Mouse (Mus musculus) lung, adult 18-20 months (tissue): ENCODE results near the gene Ttll4.
A peak's percentile ranks its signal among the peaks of the same experiment; 100 is the strongest.

Experiments used
- DNase-seq, 2 experiments: peaks; one replicate each; pipeline ENCODE4 v3.0.0; 2022; ENCODE audit warnings: mixed read lengths in 2 of 2

Gene Ttll4

DNA sequence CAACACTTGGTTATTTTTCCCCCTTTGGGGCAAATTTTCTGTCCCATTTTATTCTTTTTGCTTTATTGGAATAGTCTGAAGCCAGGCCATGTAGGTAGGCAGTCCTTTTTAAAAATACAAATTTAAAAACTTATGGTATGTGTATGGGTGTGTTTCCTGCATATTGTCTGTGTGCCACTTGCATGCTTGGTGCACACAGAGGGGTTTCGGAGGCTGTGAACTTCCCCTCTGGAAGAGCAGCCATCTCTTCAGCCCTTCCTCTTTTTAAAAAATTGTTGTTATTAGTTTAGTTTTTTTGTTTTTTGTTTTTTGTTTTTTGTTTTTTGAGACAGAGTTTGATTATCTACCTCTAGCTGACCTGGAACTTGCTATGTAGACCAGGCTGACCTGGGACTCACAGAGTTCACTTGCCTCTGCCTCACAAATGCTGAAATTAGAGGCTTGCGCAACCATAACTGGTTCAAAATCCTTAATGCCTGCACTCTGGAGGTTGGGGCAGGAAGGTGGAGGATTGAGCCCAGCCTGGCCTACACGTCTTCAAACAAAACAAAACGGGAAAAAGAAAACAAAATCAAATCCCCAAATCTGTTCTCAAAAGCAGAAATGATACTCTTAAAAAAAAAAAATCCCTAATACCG is 51.0 kb downstream of the Ttll4 start:
- DNase-seq = peak; percentile 17 to 48

DNA sequence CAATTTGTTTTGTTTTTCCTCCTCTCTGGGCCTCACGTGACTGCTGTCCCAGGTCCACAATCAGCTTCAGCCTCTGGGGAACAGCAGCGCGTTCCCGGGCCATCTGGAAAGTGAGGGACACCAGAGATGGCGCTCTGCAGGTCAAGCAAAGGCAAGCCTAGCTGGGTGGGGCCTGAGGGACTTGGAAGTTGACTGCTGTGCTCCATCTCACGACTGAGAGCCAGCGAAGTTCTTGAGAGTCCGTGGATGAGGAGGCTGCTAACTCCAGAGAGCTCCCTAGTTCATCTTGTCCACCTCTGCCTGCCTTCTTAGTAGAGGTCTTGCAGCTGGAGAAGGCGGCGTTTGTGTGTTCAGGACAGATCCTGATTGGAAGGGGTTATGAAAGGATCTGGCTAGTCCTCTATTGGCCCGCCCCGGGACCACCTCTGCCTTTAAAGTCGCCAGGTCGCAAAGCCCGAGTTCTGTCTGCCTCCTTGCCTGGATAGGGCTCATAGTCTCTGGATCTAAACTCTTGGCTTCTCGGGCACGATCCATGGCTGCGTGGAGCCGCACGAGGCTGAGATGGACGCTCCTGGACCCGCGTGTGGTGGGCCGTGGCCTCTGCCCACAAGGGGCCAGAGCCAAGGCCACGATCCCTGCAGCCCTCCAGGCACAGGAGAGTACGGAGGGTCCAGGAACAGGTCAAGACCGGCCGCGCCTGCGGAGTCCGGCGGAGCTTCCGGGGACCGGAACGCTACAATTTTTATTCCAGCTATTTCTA is 51.7 kb downstream of the Ttll4 start, which contains the start of gene Cyp27a1:
Gene Cyp27a1, plus strand, starts transcription at position 476 of the 760 bp plus-strand sequence.
- peak; percentile 73 to 74 for DNase-seq

DNA sequence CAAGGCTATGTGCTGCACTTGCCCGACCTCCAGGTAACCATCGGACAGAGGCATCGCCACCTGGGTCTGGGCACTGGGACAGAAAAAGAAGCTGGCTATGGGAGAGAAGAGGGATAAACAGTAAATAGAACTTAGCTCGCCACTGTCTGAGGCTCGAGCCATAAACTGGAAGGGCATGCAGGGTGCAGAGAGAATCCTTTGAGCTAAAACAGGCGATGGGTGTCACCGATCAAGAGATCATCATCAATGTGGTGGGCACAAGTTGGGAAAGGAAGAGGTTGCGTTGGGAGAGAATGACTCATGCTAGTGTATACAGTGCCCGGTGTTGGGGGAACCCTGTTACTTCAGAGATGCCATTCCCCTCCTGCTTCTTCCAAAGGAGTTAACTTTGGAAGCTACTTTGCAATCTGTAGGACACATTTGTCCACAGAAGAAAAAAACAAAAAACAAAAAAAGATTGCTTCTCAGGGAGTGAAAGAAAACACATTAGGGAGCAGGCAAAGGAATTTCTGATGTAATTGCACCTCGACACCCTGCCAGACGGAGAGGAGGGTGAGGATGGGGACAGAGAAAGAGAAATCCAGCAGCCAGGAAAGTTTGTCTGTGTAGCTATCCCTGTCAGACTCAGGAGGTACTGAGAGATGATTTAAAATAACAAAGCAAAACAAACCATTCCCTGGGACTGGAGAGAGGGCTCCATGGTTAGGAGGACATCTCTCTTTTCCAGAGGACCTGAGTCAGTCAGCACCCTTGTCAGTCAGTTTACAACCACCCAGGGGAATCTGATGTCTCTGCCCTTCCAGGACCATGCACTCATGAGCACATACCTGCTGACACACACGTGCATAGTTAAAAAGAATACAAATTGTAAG is 52.5 kb downstream of the Ttll4 start:
- DNase-seq = no peak

DNA sequence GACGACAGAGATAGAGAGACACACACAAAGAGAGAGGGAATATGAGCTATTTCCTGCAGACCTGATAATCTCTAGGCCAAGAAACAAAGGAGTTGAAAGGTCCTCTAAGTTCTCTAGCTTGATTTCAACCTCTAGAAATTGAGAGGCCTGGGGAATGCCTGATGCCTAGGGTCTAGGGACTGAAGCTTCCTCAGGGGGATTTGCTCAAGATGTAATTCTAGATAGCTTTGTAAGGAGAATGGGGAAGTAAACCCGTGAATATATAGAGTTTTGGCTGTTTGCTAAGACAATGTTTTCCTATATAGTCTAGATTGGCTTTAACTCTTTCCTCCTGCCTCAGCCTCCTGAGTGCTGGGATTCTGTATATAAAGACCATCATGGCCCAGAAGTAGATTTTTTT is 53.4 kb downstream of the Ttll4 start:
- no peak for DNase-seq

DNA sequence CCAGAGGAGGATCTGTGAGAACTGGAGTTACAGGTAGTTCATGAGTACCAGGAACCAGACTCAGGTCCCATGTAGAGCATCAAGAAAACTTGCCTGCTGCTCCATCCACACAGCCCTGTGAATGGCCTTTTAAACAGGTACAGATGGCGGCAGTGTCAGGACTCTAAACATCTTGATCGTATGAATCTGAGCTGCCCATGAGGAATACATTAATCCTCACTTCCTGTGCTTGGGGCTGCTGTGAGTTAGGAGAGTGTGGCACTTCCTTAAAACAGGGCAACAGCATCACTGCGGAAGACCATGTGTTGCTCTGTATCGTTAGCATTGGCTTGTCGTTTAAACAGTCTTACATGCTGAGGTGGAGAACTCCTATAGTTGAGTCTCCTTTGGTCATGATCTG is 53.9 kb downstream of the Ttll4 start:
- no peak for DNase-seq

DNA sequence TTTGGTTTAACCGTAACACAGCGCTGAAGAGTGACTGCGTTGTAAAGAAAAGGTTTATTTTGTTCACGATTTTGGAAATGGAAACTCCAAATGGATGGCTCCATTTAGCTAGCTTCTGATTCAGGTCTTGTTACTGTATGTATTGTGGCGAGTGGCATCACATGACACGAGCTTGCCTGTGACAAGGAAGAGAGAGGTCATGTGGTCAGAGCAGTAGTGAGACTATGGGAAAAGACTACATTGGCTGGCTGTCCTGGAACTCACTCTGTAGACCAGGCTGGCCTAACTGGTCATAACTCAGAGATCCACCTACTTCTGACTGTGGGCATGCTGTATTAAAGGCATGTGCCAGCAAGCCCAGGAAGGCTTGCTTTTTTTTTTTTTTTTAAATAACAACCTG is 54.3 kb downstream of the Ttll4 start:
- DNase-seq = no peak

DNA sequence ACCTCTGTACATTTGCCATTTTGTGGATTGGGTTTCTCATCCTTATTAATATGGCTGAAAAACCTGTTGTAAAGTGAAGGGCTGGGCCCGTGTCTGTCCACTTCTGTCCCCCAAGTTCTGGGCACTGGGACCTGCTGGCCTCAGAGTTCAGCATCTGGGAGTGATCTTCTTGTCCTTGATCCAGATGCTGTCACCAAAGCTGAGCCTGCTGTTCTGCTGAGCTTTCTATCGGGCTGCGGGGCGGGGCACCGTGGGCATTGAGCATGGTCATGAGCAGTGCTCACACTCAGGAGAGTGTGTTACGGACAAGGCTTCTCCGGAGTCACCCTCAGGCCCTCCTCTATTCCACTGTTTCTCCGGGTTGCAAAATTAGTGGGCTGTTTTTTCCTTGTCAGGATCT is 56.6 kb downstream of the Ttll4 start:
- no peak for DNase-seq

DNA sequence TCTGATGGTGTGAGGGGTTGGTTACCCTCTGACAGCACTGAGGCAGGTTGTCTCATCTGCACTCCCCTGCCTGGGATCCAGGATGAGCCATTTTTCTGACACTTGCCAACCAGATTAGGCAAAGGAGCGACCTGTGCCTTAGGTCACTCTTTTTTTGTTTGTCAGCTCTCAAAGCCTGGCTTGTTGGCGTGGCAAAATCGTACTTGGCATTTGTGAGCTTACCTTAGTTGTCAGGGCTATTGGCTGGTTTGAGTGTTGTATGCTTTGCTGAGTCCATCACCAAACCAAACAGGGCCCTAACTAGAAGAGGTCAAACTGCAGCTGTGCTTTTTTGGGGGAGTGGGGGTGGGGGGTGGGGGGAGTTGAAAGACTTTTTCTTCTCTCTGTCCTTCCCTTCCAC is 57.7 kb downstream of the Ttll4 start:
- DNase-seq = no peak

DNA sequence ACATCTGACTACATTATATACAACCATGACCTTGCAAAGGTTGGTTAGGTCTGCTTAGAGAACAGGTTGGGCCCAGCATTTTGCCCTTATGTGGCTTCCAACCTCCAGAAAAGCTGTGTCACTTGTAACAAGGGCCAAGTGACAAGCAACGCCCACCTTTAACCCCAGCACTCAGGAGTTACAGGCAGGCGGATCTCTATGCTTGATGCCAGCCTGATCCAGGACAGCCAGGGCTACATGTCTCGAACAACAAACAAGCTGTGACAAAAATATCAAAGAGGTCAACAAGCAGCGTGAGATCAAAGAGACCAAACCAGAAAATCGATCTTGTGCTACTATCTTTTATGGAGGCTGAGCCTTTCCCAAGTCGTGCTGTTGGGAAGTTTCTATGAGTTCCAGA is 60.1 kb downstream of the Ttll4 start:
- no peak for DNase-seq

DNA sequence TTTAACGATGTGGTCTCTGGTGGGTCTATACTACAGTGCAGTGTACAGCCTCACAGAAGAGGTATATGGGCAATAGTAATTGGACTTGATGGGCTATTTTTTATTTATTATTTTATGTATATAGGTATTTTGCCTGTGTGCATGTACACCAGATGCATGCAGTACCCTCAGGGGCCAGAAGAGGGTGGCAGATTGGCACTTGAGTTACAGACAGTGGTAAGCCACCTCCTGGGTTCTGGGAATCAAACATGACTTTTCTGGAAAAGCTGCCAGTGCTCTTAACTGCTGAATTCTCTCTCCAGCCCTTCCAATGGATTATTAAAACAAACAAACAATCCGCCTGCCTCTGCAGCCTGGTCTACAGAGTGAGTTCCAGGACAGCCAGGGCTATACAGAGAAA is 62.2 kb downstream of the Ttll4 start:
- DNase-seq = no peak

DNA sequence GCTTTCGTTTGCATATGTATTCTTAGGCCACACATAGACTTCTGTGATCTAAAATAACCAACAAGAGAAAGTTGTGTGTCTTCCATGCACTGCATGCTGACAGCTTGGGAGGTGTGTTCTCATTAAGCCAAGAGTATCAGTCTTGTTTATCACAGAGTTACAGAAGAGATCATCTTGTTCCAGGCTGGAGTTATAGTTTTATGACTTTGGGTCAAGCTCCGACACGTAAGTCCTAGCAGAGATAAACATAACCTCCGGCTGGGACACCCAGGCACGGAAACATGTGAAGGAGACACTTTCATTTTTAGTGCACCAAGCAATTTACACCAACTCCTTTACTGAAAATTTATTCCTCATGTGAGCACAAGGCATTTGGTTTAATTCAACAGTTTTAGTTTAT is 64.6 kb downstream of the Ttll4 start:
- no peak for DNase-seq

DNA sequence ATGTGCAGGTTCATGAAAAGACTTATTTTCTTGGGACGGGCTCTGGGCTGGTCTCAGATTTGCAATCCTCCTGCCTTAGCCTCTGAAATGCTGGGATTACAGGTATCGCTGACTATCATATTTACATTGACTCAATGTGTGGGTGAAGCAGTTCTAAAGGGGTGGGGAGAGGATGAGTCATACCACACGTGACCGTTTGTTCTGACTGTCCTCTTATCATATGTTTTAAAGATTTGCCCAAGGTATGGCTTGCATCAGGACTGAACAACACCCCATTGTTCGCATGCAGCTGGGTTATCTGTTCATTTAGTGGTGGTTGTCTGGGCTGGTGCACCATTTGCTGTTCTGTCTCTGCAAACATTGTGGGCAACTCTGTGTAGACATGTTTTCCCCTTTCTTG is 65.1 kb downstream of the Ttll4 start:
- no peak for DNase-seq

DNA sequence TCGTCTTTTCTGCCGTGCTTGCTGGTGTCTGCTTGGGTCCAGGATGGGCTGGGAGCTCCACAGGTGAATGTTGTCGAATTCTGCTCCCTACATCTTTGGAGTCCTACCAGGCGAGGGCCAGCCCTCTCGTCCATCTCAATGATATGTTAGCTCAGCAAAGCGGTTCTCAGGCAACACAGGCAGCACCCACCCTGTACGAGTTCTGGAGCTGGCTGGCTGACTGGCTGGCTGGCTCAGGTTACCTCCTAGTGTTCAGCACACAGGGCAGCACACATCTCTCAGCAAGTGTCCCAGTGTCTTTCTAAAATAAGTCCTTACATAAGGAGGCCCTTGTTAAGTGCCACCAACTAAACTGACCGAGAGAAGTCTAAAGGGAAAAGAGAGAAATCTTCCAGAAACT is 66.9 kb downstream of the Ttll4 start:
- DNase-seq = no peak

DNA sequence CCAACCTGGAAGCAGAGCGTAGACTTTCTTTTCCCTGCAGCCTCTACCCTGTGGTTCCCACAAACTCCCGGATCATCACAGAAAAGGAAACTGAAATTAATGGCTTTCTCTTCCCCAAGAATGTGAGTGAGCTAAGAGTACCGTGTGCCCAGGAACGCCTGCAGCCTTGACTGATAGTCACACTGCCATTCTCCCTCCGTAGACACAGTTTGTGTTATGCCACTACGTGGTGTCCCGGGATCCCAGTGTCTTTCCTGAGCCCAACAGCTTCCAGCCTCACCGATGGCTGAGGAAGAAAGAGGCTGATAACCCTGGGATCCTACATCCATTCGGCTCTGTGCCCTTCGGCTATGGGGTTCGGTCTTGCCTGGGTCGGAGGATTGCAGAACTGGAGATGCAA is 75.4 kb downstream of the Ttll4 start:
- DNase-seq = no peak

DNA sequence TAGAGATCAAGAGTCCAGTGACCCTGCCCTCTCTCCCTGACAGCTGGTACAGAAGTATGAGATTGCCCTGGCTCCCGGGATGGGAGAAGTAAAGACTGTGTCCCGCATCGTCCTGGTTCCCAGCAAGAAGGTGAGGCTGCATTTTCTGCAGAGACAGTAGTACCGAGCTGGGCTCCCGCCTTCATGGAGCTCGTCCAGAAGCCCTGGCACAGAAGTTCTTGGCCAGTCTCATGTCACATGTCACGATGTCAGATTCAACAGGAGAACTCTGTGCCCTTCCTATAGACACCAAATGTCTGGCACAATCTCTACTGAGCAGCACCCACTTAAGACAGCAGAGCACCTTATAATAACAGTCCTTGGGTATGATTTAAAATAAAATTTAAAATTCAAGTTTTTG is 76.0 kb downstream of the Ttll4 start:
- DNase-seq = no peak

DNA sequence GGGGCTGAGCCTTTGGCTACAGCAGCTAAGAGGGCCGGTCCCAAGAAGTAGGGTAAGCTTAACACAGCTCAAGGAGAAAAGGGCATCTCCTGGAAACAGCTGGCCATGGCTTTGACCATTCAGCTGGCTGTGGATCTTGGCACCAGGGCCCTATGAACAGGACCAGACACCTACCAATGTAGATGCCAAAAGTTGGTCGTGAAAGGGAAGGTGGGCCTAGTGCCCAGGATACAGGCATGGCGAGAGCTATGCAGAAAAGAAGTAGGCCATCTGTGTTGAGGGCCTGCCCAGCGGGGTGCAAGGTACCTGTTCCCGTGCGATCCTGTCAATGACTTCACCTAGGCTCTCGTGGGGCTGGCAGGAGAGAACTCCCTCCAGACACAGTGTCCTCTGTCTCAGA is 79.3 kb downstream of the Ttll4 start:
- DNase-seq = no peak

DNA sequence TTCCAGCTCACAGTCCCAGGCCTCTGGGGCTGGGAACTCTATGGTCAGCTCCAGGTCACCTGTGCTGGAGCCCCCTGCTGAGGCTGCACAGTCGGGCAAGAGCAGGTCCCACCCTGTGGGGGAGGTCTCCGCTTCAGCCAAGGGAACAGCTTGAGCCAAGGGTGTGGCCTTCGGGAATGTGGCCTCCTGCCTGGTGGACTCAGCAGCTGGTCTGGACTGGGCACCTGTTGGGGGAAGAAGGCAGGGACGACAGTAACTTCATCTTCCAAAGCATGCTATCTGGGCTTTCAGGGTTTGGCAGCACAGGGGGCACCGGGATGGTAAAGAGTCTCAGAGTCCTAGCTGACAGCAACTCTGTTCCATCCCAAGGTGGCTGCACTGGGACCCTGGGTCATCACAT is 85.8 kb downstream of the Ttll4 start:
- DNase-seq = peak; percentile 24 to 33

DNA sequence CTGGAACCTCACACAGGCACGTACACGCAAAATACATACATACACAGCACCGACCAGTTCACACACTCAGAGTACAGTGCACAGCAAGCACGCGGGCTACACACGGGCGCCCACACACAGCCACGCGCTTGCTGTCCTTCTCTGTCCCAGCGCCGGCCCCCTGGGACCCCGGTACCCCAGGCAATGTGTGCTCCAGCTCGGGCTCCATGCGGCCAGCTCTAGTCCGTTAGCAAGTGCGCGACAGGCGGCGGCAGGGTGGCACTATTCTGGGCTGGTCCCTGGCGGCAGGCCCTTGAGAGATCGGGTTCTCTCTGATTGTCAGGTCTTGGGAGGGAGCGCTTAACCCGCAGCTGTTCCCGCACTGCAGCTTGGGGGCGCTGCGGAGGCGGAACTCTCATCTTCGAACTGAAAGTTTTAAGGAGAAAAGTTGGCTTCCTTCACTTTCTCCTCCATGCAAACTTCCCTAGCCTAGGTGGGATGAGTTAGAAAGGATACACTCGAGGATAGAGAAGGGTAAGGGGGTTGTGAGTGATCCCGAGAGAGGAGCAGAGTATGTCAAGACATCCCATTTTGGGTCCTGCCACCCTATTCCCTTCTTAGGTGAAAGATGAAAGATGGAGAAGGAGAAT is 87.2 kb downstream of the Ttll4 start, which contains the start of gene Prkag3:
Gene Prkag3, minus strand, starts transcription at position 579 of the 629 bp plus-strand sequence.
- DNase-seq = peak; percentile 63 to 65

DNA sequence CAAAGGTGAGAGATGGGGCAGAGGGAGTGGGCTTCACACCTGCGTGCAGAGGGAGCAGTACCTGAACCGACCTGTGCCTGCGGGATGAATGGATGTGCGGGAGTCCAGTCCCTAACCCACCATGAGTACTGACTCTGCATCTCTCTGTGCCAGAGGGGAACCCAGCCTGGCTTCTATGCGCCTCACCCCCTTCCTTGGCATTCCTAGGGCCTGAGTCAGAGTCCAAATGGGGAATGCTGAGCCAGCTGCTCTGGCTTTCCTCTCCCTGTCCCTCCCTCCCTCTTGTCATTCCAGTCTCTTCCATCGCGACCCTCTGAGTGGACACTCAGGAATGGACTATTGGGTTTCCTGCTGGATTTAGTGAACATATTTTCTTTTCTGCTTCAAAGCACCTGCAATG is 87.8 kb downstream of the Ttll4 start:
- DNase-seq = peak; percentile 76 to 79

DNA sequence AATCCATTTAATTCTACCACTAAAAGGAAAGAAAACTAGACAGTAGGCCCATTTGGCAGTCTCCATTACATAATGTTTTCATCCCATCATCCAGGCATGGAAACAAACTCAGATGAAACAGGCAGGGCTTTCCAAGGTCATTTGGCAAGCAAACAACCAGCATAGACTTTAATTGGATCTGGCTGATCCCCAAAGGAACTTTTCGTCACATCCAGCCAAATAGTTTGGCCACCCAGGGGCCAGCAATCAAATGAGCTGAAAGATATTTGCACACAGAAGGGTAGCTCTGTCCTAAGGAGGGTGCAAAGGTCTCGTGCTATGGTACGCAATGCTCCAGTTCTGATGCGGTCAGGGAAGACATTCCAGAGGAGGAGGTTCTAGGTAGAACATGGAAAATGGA is 89.1 kb downstream of the Ttll4 start:
- no peak for DNase-seq

DNA sequence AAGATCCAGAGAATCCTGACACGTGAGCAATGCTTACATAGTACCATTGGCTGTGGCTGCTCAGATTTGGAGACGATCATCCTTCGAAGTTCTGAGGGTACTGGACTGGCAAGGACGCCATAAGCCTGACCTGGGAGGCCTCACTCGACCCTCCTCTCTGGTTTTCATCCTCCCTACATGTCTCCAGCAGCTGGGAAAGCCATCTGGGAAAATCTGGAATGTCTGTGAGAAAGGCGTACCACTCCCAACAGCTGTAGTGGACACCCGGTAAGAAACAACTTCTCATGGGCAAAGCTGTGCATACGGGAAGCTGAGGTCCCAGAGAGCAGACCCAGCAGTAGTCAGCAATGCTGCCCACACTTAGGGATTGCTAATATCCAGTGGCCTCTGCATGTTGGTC is 90.6 kb downstream of the Ttll4 start:
- no peak for DNase-seq

DNA sequence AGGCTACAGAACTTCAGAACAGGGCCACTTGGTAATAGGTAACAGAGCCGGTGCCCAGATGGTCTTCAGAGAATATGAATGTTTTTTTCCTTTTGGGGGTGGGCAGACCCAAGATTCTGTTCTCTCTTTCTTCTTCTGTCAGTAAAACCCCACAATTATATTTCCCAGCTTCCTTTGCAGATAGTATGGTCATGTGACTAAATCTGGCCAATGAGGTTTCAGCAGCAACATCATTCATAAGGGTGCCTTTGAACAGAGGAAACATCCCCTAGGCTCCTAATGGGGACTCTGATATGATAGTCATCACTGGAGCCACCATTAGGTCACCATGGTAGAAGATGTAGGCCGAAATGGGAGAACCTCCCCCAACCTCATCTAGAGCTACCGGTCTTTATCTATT is 91.3 kb downstream of the Ttll4 start:
- DNase-seq = no peak
